Mouse (Mus musculus) cerebellum, adult 11 months (tissue): Measurements from ENCODE around the gene Zfp36l2.

ENCODE experiments used
- DNase-seq: peaks from one replicate; pipeline ENCODE4 v3.0.0; 2022

Gene Zfp36l2

GRCm38 (mm10) chr17:84175196-84175595 is 12.6 kb downstream of the Zfp36l2 start:
- no peak for DNase-seq

- no peak for DNase-seq
Measured at GRCm38 (mm10) chr17:84167377-84167776, 20.4 kb downstream of the Zfp36l2 start.

- no peak for DNase-seq
Measured at GRCm38 (mm10) chr17:84166135-84166860, 21.4 kb downstream of the Zfp36l2 start.

- no peak for DNase-seq
Measured at GRCm38 (mm10) chr17:84165735-84166134, 22.0 kb downstream of the Zfp36l2 start.

- DNase-seq = no peak
Measured at GRCm38 (mm10) chr17:84164146-84164545, 23.6 kb downstream of the Zfp36l2 start.

GRCm38 (mm10) chr17:84163066-84163785 is 24.5 kb downstream of the Zfp36l2 start:
- no peak for DNase-seq

- no peak for DNase-seq
Measured at GRCm38 (mm10) chr17:84162211-84162760, 25.5 kb downstream of the Zfp36l2 start.

- no peak for DNase-seq
Measured at GRCm38 (mm10) chr17:84161231-84161854, 26.4 kb downstream of the Zfp36l2 start.

- no peak for DNase-seq
Measured at GRCm38 (mm10) chr17:84158891-84159290, 28.9 kb downstream of the Zfp36l2 start.

GRCm38 (mm10) chr17:84158461-84158795 is 29.3 kb downstream of the Zfp36l2 start:
- DNase-seq = no peak

GRCm38 (mm10) chr17:84157743-84158460 is 29.8 kb downstream of the Zfp36l2 start:
- DNase-seq = no peak

GRCm38 (mm10) chr17:84156748-84157742 is 30.7 kb downstream of the Zfp36l2 start:
- no peak for DNase-seq

GRCm38 (mm10) chr17:84156227-84156573 is 31.5 kb downstream of the Zfp36l2 start:
- no peak for DNase-seq

- DNase-seq = no peak
Measured at GRCm38 (mm10) chr17:84155516-84156226, 32.1 kb downstream of the Zfp36l2 start.

GRCm38 (mm10) chr17:84155029-84155338 is 32.8 kb downstream of the Zfp36l2 start:
- no peak for DNase-seq

- DNase-seq = no peak
Measured at GRCm38 (mm10) chr17:84154302-84155028, 33.3 kb downstream of the Zfp36l2 start.

GRCm38 (mm10) chr17:84152976-84153786 is 34.6 kb downstream of the Zfp36l2 start:
- DNase-seq = no peak

GRCm38 (mm10) chr17:84152206-84152975 is 35.4 kb downstream of the Zfp36l2 start:
- no peak for DNase-seq

GRCm38 (mm10) chr17:84151306-84151705 is 36.4 kb downstream of the Zfp36l2 start:
- DNase-seq = no peak
